Mouse (Mus musculus) lung, postnatal 25 days (tissue): ENCODE data around the gene Bahcc1.

Experiments used
- DNase-seq: peaks from one replicate; pipeline ENCODE4 v3.0.0; 2022; ENCODE audit warnings: low spot score

Gene Bahcc1

DNA sequence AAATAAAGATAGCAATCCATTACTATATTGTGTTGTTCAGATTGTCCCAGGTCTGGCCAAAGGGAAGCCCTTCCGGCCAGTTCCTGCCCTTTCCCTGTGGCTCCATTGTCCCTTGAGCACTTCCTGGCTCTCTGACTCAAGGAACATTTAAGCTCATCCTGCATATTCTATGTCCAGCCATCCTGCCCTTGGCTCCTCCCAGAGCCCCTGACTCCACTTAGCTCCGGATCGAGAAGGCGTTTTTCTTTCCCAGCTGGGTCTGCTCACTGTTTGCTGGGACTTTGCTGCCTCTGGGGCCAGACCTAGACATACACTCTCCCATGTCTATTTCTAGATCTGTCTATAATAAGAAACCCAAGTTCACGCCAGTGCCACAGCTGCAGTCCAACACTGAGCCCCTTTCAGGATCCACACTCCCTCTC is 26.1 kb upstream of the Bahcc1 start:
- DNase-seq: no peak

DNA sequence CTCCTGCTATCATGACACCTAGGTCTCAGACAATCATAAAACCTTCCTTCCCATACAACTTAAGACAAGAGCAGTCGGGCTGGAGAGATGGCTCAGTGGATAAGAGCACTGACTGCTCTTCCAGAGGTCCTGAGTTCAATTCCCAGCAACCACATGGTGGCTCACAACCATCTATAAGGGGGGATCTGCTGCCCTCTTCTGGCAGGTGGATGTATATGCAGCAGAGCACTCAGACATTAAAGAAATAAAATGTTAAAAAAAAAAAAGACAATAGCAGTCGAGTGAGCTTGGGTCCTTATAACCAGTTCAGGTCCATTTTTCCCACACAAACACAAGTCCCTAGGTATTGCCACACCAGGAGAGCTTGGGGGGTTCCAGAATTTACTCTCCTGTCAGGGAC is 23.9 kb upstream of the Bahcc1 start:
- DNase-seq: no peak

DNA sequence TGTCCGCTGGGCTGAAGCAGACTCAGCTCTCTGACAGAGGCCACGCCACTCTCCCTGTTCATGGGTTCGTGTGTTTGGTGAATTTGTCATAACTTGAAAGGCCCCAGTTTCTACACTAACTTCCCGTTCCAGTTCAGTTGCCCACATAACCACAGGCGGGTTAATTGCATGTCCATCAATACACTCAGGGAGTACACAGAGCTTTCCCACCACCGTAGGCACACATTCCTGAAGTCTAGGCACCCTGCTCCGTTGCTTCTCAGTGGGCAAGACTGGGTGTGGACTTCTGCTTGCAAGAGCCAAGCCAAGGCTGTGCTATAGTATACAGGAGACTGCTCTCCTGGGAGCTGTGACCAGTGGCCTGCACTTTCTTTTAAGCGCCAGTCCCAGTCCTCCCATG is 23.3 kb upstream of the Bahcc1 start:
- DNase-seq: no peak

DNA sequence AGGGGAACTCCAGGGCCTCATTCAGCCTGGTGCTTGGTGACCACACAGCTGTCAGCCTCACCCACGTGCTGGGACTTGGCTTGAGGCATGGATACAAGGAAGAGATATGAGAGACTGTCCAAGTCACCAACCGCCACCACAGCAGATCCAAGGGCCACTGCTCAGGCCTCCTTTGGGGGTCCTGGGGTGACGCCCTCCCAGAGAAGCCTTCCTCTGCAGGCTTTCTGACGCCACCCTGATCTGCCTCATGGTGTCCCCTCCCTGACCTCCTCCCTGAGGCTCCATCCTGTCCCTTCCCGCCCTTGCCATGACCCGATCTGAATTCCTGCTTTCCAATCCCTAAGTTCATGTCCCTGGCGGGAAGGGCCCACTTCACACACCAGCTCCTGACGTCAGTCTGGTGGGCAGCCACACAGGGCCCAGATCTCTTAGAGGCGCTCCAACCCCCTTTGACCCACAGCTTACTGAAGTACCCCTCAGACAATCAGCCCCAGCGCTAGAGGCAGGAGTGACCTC is 17.0 kb upstream of the Bahcc1 start:
- DNase-seq: no peak

DNA sequence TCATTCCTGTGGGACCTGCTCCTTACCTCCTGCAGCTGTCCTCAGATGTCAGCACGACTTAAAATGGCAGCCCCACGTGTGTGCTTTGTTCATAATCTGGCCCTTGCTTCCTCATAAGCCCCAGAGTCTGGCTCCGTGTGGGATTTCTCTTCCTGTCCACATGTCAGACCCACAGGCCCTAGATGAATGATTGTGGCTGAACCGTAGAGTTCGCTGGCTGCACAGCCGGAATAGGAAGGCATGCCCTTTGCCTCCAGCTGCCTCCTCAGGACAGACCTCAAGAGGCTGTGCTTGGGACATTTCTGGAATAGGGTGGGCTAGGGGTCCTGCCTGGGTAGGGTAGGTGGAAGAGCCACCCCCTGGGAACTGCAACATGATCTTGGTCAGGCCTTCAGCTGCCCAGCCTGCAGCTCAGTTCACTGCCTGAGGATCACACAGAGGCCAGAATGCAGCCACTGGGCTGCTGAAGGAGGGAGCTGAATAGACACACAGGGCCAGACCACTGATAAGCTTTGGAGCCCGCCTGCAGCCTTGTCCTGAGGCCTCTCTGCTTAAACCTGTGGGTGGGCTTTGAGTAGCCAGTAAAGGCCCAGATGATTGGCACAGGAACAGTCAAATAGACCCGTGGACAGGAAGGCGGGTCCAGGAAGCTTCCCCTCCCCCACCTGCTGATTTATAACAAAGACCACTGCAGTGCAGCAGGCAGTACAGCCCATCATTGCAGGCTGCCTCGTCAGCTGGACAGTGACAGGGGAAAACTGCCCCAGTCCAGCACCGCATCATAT is 16.0 kb upstream of the Bahcc1 start:
- DNase-seq: no peak

DNA sequence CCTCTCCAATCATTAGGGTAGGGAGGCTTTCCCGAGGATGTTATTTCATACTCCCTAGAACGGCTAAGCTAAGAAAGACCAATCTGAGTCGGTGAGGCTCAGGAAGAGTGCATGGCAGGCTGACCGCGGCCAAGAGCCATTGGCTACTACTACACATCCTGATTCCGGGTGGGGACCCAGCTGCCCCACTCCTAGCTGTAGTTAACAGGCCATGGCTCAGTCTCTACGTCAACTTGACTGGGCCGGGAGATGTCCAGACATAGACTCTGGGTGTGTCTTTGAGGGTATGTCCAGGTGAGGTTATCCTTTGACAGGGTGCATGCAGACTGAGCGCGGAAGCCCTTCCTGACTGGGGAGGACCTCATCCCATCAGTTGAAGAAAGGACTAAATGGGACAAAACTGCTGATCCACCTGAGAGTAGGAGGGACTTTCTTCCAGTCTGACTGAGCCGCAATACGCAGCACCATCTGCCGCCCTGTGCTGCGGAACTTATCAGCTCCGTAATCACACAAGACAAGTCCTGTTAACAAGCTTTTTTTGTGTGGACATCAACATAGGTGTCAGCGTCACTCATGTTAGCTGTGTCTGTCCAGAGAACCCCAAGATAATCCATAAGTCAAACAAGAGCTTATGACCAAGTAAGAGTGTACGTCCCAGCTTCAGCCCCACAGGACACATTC is 14.4 kb upstream of the Bahcc1 start:
- DNase-seq: no peak

DNA sequence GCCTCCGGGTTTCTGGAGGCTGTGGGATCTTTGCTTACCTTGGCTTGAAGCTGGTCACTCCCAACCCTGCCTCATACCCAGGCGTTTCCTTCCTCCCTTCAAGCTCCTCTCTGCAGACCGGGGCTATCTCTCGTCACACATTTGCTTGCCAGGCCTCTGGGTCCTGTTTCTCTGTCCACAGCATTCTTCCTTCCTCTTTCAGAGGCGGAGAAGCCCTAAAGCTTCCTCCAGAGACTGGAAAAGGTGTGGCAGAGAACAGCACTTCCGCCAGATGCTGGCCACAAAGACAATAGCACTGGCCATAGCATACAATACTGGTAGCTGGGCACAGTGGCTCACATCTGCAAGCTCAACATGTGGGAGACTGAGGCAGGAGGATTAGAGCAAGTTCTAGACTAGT is 13.8 kb upstream of the Bahcc1 start:
- DNase-seq: no peak

DNA sequence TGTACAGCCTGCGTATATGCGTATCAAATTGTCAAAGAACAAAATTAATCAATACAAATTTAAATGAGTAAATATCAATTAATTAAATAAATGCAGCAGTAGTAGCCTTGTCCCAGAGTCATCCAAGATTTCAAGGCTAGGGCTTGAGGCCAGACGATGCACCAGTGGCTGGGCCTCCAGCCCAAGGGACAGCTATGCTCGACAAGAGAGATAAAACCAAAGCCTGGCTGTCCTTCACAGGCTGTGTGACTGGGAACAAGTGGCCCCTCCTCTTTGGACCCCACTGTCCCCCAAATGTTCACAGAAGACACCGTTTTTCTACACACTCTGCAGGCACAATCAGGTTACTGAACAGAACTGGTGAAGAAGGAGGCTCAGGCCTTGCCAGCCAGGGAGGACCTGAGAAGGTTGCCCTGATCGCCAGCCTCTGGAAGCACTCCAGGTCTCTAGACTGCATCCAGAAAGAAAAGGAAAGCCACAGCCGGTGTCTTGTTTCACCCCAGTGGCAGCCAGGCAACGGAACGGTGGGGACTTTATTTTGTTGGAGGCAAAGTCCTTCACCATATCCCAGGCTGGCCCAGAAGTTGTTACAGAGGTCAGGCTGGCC is 12.7 kb upstream of the Bahcc1 start:
- DNase-seq: no peak

DNA sequence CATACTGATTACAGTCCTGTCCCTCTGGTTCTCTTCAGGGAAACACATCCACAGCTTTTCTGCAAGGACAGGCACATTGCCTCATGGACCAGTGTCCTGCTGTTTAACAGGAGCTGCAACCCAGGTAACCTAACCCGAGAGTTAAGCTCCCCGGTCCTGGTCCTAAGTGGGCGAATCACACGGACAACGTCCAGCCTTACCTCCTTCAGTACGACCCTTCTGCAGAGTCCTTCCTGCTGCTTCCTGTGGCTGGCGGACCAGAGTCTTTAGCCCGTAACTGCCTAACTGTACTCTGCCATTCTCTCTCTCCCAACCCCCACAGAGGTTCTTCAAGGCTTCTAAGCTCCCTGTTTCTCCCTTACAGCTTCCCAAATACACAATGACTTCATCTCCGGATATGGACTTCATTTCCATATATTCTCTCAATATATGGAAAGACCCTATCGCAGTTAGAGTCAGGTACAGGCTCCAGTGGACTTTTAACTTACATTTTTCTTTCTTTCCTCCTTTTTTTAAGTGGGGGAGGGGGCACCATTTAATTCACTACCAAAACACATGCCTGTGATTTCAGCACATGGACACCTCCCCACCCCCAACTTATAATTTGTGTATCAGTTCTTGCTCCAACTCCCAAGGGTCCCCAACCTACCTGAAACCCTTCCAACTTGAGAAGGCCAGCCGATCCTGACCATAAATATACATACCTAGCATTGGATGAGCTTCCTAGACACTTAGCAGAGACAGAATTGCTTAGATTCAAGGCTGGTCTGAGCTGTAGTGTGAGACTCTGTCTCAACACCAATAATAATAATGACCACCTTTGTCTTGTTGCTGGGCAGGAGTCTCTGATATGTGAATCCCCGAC is 11.6 kb upstream of the Bahcc1 start:
- DNase-seq: no peak

DNA sequence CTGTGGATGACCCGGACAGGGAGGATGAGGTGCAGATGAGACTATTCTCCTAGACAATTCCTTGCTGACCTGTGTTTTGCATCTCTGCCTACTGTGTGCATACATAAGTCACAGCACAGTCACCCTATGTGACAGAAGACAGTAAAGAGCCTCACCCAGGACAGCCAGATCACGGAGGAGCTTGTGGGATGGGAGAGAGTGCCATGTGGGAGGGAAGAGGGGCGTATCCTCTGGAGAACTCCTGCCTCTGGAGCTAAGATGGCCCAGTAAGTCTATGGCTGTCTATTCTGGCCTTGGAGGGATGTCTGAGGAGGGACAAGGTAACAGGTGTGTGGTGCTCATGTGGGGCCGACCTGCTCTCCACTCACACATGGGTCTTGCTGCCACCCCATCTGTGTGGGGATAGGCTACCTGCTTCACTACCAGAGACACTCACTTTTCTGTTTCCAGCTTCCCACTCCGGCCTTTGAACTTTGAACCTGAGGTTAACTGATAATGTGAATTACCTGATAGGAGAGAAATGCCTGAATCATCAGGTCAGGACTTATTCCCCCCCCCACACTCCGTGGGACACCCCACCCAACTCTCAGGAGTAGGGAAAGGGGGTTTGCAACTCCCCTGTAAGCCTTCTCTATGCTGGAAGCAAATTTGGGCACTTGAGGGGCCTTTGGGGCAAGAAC is 10.2 kb upstream of the Bahcc1 start:
- no peak for DNase-seq

DNA sequence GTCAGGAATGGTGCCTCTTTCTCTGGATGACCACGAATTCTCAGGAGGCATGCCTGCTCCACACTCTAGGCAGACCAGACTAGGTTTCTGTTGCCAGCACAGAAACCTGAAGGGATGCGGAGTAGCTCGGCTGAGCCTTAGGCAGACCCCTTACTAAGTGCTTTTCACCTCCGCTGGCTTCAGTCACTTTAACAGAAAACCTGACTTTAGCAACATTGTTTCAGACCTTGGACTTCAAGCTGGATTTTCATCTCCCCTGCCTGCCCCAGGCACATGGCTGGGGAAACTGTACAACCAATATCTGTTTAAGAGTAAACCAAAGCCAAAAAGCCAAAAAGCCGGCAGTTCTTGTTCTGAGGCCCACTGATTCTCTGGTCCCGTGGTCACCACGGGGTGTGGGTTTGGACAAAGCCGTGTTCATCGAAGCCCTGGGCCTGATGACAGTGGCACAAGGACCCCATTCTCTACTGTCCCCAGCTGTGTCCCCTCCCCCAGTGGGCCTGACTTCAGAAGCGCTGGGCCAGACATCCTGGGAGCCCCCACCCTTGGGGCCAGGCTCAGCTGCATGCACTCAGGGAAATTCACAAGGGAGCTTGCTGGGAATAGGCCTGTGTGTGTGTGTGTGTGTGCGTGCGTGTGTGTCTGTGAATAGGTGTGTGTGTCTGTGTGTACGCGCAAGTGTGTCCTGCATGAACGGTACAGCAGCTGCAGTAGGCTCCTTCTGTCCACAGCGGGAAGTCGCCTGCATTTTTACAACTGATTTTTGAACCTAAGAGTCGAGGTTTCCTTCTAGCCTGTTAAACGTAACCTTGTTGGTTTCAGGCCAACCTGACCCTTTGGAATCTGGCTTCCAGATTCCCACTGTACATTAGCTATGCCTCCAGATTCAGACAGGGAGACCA is 8.9 kb upstream of the Bahcc1 start:
- no peak for DNase-seq

DNA sequence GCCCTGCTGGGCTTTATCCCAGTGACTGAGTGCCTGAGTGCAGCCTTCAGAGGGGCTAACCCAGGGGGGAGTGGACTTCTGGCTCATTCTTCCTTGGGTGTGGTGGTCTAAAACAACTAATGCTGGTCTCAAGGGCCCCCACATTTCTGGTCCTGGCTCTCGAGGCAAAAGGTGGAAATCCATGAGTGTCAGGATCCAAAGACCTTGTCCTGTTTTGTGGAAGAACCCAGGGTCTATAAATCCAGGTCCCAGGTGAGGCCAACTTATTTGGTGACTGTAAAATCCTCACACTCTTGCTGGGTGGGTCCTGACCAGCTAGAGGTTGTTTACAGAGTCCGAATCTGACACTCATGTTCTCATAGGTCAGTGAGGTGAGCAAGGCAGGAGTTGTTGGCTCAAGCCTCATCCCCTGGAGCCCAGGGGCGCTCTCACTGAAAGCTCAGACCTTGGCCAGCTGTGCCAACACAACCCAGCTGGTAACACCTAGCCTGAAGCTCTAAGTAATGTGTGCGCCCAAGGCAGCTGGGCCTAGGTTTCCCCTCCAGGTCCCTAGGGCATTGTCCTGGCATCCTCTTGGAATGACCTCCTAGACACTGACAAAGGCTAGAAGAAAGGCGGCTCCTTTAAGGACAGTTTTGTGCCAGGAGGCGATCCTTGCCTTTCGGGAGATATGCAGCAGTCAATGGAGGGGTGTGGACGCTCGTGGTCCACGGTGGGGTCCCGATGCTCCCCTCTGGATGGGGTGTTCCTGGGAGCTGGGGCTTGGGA is 8.1 kb upstream of the Bahcc1 start:
- no peak for DNase-seq

DNA sequence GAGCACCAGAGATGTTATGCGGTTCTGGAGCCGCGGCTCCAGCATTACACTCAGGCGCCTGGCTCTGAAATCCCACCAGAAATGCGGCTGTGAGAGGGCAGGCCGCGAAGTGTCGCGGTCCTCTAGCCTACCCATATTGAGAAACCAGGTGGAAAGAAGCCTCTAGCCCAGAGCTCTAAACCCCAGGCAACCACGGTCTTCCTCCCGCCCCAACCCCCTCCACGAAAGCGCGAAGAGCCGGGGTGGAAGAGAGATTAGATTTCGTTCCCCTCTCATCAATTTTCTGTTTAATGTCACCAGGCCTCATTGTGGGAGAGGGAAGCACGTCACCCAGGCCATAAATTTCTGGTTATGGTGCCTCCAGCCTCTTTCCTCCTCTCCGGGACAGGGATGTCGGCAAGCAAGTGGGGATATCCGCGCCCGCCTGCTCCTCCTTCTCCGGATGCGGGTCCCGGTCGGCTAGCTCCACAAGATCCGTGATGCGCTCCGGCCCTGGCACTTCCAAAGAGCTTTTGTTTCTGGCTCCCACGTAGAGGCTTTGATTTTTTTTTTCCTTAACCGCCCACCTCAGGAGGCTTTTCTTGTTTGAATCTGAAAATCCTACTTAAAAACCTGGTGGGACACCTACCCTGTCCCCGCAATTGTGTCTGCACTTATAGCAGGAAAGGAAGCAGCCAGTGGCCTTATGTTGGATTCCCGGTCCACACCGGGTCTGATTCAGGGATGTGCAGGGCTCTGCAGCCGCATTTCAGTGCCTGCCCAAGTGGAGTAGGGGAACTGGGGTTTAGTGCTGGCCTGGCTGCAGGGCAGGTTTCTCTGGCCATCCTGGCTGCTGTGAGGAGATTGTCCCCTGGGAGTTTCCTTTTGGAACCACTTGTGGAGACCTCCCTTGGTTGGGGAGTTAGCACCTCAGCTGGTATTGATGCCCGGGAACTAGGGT is 7.2 kb upstream of the Bahcc1 start:
- DNase-seq: no peak

DNA sequence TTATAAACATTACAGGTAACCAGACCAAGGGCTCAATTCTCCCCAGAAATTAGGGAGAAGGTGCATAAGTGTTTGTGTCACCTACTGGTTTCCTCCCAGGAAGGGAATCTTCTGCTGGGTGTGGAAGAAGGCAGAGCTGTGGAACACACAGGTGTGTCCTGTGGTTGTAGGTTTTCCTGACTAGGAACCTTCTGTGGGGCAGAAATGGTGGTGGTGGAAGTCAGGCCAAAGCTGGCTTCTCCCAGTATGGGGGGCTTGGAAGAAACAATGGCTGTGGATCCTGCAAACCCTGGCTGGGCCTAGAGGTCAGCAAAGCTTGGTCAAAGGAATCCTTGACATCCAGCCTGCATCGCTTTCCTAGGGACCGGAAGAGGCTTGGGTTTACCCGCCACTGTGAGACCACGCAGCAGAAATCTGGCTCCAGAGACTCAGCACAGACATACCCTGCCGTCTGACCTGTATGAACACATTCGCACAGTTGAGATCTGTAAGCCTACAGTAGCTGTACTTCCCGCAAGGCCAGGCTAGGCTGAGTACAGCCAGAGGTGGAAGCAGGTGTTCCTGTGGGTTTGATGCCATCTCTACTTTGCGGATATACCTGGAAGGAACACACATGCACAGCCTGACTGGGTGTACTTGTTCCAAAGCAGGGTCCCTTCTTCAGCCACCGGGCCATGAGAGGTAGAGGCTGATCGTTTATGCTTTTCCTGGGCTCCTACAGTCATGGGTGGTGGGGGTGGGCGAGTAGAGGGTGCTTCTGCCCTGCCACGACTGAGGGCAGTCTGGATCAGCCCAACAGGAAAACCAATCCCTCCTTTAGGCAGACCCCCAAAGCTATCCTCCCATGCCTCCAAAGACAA is 6.1 kb upstream of the Bahcc1 start:
- no peak for DNase-seq

DNA sequence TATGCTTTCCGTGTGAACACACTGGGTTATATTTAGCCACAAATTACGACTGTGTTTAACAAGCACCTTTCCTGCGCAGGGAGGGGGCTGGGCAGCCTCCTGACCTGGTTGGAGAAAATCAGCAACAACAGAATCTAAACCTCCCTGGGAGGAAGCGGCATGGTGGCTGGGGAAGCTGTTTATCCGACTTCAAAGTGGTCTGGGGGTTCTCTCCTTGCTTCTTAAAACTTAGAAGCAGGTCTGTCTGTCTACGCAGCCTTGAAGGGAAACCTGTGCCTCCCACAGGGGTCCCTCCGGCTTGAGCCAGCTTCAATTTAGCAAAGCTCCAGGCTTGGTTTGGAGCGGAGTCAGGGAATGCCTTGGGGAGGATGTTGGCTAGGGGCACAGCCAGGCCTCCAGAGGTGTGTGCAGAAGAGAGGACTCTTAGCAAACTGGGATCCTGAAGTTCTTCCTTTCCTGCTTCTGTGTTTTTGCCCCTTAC is 5.1 kb upstream of the Bahcc1 start:
- DNase-seq: no peak

DNA sequence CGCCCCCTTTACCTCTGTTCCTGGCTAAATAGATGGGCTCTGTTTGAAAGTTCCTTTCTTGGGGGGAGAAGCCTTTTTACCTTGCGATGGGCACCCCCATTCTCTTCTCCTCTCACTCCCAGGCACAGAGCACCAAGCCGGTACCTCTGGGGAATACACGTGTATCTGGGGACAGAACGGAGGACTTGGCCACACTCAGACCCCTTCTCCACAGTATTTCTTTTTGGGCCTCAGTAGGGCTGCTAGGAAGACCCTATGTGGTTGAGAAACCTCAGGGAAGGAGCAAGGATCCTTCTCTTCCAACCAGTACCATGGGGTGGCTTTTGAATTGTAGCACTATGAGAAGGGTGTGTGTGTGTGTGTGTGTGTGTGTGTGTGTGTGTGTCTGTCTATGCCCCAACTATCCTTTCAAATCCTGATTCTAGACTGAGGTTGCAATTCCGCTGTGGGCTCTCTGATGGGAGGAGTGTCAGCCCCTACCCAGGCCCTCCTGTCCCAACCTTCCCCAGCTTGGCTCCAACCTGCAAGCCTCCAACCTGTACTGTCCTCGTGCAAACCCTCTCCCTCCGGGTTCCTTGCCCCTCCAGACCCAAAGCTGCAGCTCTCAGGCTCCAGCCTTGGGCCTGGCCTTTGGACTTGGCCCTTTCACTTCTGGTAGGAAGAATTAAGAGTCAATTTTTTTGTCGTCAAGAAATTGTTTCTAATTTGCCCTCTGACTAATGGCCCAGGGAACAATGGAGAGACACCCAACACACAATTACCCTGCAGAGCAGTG is 4.4 kb upstream of the Bahcc1 start:
- DNase-seq: no peak
